Mouse (Mus musculus) heart, embryonic 16.5 days (tissue): ENCODE data around the gene Ptch1. TPM values are rescaled to one million over a fixed set of nuclear protein-coding genes. Genes with fewer than 3 reads are reported as not detected.

Experiments used
- ATAC-seq: fragments of 200-750 bp; cut with Nextera tagmentation; replicated peaks from 2 replicates; pipeline ENCODE4 v1.8.0; 2017; ENCODE audit warnings: moderate number of reproducible peaks; ENCODE audit not compliant: insufficient read depth, low FRiP score; ENCODE audit errors: extremely low read depth
- H3K27ac ChIP-seq: fragments of 300-500 bp; sonication (generic); 2 replicates; pipeline ENCODE4 v1.5.1; 2014; ENCODE audit warnings: mild to moderate bottlenecking, low read length, control low read depth, moderate library complexity
- H3K27me3 ChIP-seq: fragments of 300-500 bp; sonication (generic); 2 replicates; pipeline ENCODE4 v1.6.1; 2014; ENCODE audit warnings: low read length, mixed read lengths; ENCODE audit not compliant: control insufficient read depth, insufficient read depth
- H3K36me3 ChIP-seq: fragments of 300-500 bp; sonication (generic); 2 replicates; pipeline ENCODE4 v1.6.1; 2014; ENCODE audit not compliant: control insufficient read depth, insufficient read depth
- H3K4me1 ChIP-seq: fragments of 300-500 bp; sonication (generic); 2 replicates; pipeline ENCODE4 v1.6.1; 2014; ENCODE audit warnings: low read length, mixed read lengths; ENCODE audit not compliant: control insufficient read depth, insufficient read depth
- H3K4me2 ChIP-seq: fragments of 300-500 bp; sonication (generic); 2 replicates; pipeline ENCODE4 v1.6.1; 2014; ENCODE audit warnings: low read depth, mild to moderate bottlenecking, control low read depth, low read length
- H3K4me3 ChIP-seq: fragments of 300-500 bp; sonication (generic); 2 replicates; pipeline ENCODE4 v1.5.1; 2014; ENCODE audit warnings: mild to moderate bottlenecking, control low read depth, low read length
- H3K9ac ChIP-seq: fragments of 300-500 bp; sonication (generic); 2 replicates; pipeline ENCODE4 v1.6.1; 2014; ENCODE audit warnings: low read length, control low read depth
- H3K9me3 ChIP-seq: fragments of 300-500 bp; sonication (generic); replicated peaks from 2 replicates; pipeline ENCODE4 v1.6.1; 2016; ENCODE audit warnings: low read length; ENCODE audit not compliant: control insufficient read depth
- WGBS: fragments of 180-500 bp; shearing (Covaris S2); extraction: QIAGEN DNeasy Blood & Tissue Kit; methylation state at CpG from one replicate; pipeline ENCODE4 v1.1.7; 2014; 5-methylcytosine and 5-hydroxymethylcytosine counted together
- polyA plus RNA-seq: library from polyadenylated mRNA; unstranded; fragments of >200 nt; fragmentation: Nextera tagmentation; extraction: Ambion mirVana; gene quantifications from 2 replicates; pipeline ENCODE4 v1.2.1, GENCODE M21; 2015

Ptch1 gene
- polyA plus RNA-seq, 1 experiment from 2014 or later = 5.6 TPM

DNA sequence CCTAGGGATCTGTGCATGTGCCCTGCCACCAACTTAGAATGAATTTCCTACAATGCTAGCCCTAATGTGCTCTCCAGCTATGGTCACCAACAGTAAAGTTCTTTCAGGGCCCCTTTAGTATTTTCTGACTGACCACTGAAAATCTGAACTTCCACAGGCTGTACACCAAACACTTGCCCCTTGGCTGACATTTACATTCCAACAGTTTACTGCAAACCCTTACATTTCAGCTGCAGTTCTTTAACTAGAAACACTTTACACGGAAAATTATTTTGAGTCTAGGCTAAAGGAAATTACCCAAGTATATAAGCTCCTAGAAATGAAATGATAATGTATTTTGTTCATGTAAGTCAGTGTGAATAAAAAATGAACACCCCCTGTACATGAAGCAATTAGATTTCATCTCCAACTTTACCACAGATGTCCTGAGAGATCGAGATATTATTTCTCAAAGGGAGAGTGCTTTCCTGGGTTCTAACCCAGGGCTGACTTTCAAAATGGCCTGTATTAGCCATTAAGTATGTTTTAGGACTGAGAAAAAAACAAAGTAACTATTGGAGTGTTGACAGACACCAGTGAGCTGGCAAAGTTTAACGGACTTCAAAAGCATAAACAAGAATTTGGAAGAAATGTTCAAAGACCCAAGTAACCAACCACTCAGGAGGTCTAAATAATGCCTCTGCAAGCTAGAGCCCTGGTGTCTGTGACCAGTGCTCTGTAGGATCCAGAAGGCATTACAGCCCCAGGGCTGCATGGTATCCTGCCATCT, 43.6 kb downstream of the Ptch1 start:
- Histone ChIP-seq H3K9ac (no peak overlapping the region), H3K4me3 (no peak overlapping the region), H3K36me3 (peaks cover 59% of the 10 kb centered on the region), H3K9me3 (no peaks in the 10 kb centered on the region), H3K4me2 (no peak overlapping the region), H3K27me3 (no peaks in the 10 kb centered on the region), H3K4me1 (peaks cover 14% of the 10 kb centered on the region), H3K27ac (no peak overlapping the region)
- no peak for ATAC-seq
- 59% methylated on average over 3 of the region's 3 CpGs for WGBS

DNA sequence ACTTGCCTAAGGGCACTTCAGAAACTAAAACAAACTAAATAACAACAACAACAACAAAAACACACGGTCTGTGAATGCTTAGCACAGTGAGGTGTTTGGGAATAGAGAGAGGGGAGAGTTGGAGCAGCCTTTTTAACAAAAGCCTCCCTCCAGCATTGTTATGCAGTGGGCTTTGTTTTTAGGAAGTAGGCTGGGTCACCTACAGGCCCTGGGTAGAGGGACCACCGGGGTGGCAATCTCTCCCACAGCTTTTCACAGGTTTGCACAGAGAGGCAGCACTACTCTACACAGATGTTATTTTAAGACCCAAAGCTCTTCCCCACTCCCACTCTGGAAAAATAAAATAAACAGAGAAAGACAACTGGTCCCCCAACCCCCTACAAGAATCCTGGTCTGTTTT, 44.5 kb downstream of the Ptch1 start:
- no peaks in the 10 kb centered on the region for H3K9me3 ChIP-seq
- peaks cover 14% of the 10 kb centered on the region for H3K4me1 ChIP-seq

GRCm38 (mm10) chr13:63528164-63528675, 45.2 kb downstream of the Ptch1 start:
- Histone ChIP-seq H3K4me1 (peaks cover 14% of the 10 kb centered on the region), H3K4me3 (no peak overlapping the region), H3K4me2 (no peak overlapping the region), H3K9me3 (no peaks in the 10 kb centered on the region), H3K9ac (no peak overlapping the region), H3K27ac (peak overlapping the region; percentile 50; the same call in 1 of the 2 replicates), H3K27me3 (no peaks in the 10 kb centered on the region), H3K36me3 (peaks cover 54% of the 10 kb centered on the region)
- peak; percentile 73 for ATAC-seq
- 40% methylated on average over 5 of the region's 5 CpGs for WGBS

More for the DNA sequence above, 44.5 kb downstream of the Ptch1 start:
- Histone ChIP-seq H3K27ac (peak overlapping the region; percentile 50; the same call in 1 of the 2 replicates), H3K4me2 (no peak overlapping the region), H3K36me3 (peaks cover 55% of the 10 kb centered on the region), H3K9ac (no peak overlapping the region), H3K27me3 (no peaks in the 10 kb centered on the region), H3K4me3 (no peak overlapping the region)
- 27% methylated on average over 2 of the region's 2 CpGs for WGBS
- ATAC-seq = no peak

DNA sequence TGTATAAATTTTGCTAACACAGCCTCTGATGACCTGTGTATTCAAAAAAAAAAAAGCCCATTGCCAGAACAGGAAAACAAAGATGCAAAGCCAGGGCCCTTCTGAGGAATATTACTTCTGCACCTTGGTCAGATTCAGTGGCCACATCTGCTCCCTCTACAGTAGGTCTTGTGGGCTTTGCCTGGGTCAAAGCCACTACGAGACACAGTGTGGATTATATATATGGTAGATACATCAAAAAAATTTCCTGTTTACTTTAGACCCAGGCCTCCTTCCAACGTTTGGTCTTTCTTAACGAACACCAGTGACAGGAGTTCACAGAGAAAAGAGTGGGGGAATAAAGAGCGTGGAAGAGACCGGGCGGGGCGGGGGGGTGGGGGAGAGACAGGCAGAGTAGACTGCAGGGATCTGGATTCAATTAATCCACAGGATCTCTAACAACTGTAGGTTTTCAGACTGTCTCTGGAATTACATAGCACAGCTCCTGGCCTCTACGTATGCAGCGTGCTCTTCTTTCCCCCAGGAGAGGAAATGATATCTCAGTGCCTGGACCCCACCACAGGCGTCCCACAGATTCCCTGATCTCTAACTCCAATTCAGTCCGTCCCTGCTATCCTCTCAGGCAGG, 47.7 kb downstream of the Ptch1 start:
- ATAC-seq = no peak

GRCm38 (mm10) chr13:63524608-63525570, 48.5 kb downstream of the Ptch1 start:
- Histone ChIP-seq H3K4me1 (peaks cover 14% of the 10 kb centered on the region), H3K4me3 (no peak overlapping the region), H3K27ac (no peak overlapping the region), H3K9ac (no peak overlapping the region), H3K36me3 (peaks cover 48% of the 10 kb centered on the region), H3K9me3 (no peaks in the 10 kb centered on the region), H3K27me3 (no peaks in the 10 kb centered on the region), H3K4me2 (no peak overlapping the region)
- WGBS = 75% methylated on average over 25 of the region's 25 CpGs
- ATAC-seq = no peak

More for the DNA sequence above, 47.7 kb downstream of the Ptch1 start:
- Histone ChIP-seq H3K27me3 (no peaks in the 10 kb centered on the region), H3K9ac (no peak overlapping the region), H3K4me1 (peaks cover 14% of the 10 kb centered on the region), H3K27ac (no peak overlapping the region), H3K4me2 (no peak overlapping the region), H3K36me3 (peaks cover 47% of the 10 kb centered on the region), H3K4me3 (no peak overlapping the region), H3K9me3 (no peaks in the 10 kb centered on the region)
- WGBS = 70% methylated on average over 11 of the region's 11 CpGs

- peaks cover 56% of the 10 kb centered on the region for H3K36me3 ChIP-seq
- H3K27me3 ChIP-seq = no peaks in the 10 kb centered on the region
- H3K9me3 ChIP-seq = no peaks in the 10 kb centered on the region
- no peak overlapping the region for H3K4me2 ChIP-seq
- WGBS = 76% methylated on average over 2 of the region's 2 CpGs
- no peak overlapping the region for H3K9ac ChIP-seq
- H3K4me3 ChIP-seq = no peak overlapping the region
- H3K27ac ChIP-seq = no peak overlapping the region
- no peak for ATAC-seq
- peaks cover 11% of the 10 kb centered on the region for H3K4me1 ChIP-seq
Observed at GRCm38 (mm10) chr13:63524061-63524460, 49.3 kb downstream of the Ptch1 start.

- H3K36me3 ChIP-seq = peaks cover 68% of the 10 kb centered on the region
- no peak overlapping the region for H3K4me2 ChIP-seq
- no peak overlapping the region for H3K9ac ChIP-seq
- 61% methylated on average over 10 of the region's 10 CpGs for WGBS
- no peak for ATAC-seq
- no peaks in the 10 kb centered on the region for H3K9me3 ChIP-seq
- H3K27ac ChIP-seq = no peak overlapping the region
- H3K4me1 ChIP-seq = no peaks in the 10 kb centered on the region
- H3K4me3 ChIP-seq = no peak overlapping the region
- no peaks in the 10 kb centered on the region for H3K27me3 ChIP-seq
Observed at GRCm38 (mm10) chr13:63522832-63523231, 50.6 kb downstream of the Ptch1 start.

DNA sequence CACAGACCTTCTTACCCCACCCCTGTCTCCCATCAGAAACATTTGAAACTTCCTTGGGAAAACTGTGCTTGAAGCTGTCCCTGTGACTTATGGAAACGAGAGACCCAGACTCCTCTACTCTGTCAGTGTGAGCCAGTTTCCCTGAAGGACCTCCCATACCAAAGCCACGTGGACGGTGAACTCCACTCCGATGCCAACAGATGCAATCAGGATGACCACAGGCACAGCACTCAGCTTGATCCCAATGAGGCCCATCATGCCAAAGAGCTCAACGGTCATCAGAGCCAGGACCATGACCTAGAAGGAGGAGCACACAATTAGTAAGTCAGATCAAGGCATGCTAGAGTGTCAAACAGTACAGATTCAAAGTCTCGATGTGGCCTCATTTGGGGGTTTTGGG, 53.3 kb downstream of the Ptch1 start:
- no peaks in the 10 kb centered on the region for H3K4me1 ChIP-seq
- H3K4me3 ChIP-seq = no peak overlapping the region
- no peak overlapping the region for H3K4me2 ChIP-seq
- WGBS = 87% methylated on average over 6 of the region's 6 CpGs
- peaks cover 77% of the 10 kb centered on the region for H3K36me3 ChIP-seq
- no peaks in the 10 kb centered on the region for H3K27me3 ChIP-seq
- ATAC-seq = no peak
- H3K9me3 ChIP-seq = no peaks in the 10 kb centered on the region
- H3K9ac ChIP-seq = no peak overlapping the region
- H3K27ac ChIP-seq = no peak overlapping the region
